Mouse (Mus musculus): ENCODE results near the gene Slamf9. TPM values are rescaled to one million over a fixed set of nuclear protein-coding genes. Genes with fewer than 3 reads are reported as not detected.

Slamf9 gene
- polyA plus RNA-seq, 1 experiment from 2014 or later = not detected

GRCm38 (mm10) chr1:172513525-172514212 is 38.5 kb downstream of the Slamf9 start:
- Histone ChIP-seq H3K9ac (replicated peaks; ENCODE audit: low read depth, low read length) (no peak overlapping the region), H3K27ac (ENCODE audit: low read length) (no peak overlapping the region), H3K4me1 (replicated peaks; ENCODE audit: control insufficient read depth, insufficient read depth, low read length) (no peaks in the 10 kb centered on the region), H3K9me3 (ENCODE audit: control insufficient read depth, low read length) (peaks cover 2% of the 10 kb centered on the region; the same call in 1 of the 2 replicates), H3K36me3 (ENCODE audit: control insufficient read depth, insufficient read depth) (no peaks in the 10 kb centered on the region), H3K27me3 (replicated peaks; ENCODE audit: control insufficient read depth, insufficient read depth, low read length) (no peaks in the 10 kb centered on the region), H3K4me3 (replicated peaks; ENCODE audit: low read length) (no peak overlapping the region), H3K4me2 (ENCODE audit: low read length) (no peak overlapping the region)
- 83% methylated on average over 17 of the region's 17 CpGs for WGBS
- peak; percentile 18; the same call in 1 of the 2 replicates for ATAC-seq

- no peak overlapping the region for H3K27ac ChIP-seq (ENCODE audit: low read length)
- no peaks in the 10 kb centered on the region for H3K4me1 ChIP-seq (replicated peaks; ENCODE audit: control insufficient read depth, insufficient read depth, low read length)
- no peak overlapping the region for H3K4me2 ChIP-seq (ENCODE audit: low read length)
- H3K9ac ChIP-seq (replicated peaks; ENCODE audit: low read depth, low read length) = no peak overlapping the region
- peaks cover 2% of the 10 kb centered on the region; the same call in 1 of the 2 replicates for H3K9me3 ChIP-seq (ENCODE audit: control insufficient read depth, low read length)
- H3K27me3 ChIP-seq (replicated peaks; ENCODE audit: control insufficient read depth, insufficient read depth, low read length) = no peaks in the 10 kb centered on the region
- ATAC-seq = no peak
- no peaks in the 10 kb centered on the region for H3K36me3 ChIP-seq (ENCODE audit: control insufficient read depth, insufficient read depth)
- no peak overlapping the region for H3K4me3 ChIP-seq (replicated peaks; ENCODE audit: low read length)
- WGBS = 66% methylated on average over 4 of the region's 4 CpGs
Measured at GRCm38 (mm10) chr1:172514213-172514529, 39.0 kb downstream of the Slamf9 start.

DNA sequence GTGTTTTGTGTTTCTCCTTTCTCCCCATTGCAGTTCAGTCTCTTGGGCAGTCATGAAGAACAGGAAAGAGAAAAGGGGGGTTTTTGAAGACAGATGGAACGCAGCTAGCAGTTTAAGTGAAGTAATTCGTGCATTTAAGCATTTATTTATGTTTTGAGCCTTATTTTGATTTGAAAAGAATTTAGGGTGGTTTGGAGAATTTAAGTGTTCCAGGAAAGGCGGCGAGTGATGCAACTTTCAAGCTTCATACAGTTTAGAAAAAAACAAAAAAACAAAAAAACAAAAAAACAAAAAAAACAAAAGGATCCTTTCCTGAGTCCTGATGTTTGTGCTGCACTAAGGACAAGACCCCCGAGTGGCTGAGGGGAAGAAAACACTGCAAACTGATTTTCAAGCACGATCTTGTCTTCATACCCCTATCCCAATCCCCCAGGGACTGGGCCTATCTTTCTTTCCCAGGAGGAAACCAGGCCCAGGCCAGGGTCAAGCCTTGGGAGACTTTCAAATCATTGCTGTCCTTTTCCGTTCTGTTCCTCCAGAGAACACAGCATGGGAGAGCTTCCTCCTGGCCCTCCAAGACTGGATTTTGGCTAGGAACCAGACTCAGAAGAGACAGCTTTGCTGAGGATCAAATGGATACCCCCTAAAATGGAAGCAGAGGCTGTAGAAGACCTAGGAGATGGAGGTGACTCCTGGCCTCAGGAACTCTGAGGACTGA is 39.6 kb downstream of the Slamf9 start:
- WGBS = 79% methylated on average over 7 of the region's 7 CpGs
- ATAC-seq = no peak
- Histone ChIP-seq H3K4me2 (ENCODE audit: low read length) (no peak overlapping the region), H3K4me3 (replicated peaks; ENCODE audit: low read length) (no peak overlapping the region), H3K36me3 (ENCODE audit: control insufficient read depth, insufficient read depth) (no peaks in the 10 kb centered on the region), H3K27me3 (replicated peaks; ENCODE audit: control insufficient read depth, insufficient read depth, low read length) (no peaks in the 10 kb centered on the region), H3K4me1 (replicated peaks; ENCODE audit: control insufficient read depth, insufficient read depth, low read length) (no peaks in the 10 kb centered on the region), H3K27ac (ENCODE audit: low read length) (no peak overlapping the region), H3K9ac (replicated peaks; ENCODE audit: low read depth, low read length) (no peak overlapping the region), H3K9me3 (ENCODE audit: control insufficient read depth, low read length) (peaks cover 2% of the 10 kb centered on the region; the same call in 1 of the 2 replicates)

DNA sequence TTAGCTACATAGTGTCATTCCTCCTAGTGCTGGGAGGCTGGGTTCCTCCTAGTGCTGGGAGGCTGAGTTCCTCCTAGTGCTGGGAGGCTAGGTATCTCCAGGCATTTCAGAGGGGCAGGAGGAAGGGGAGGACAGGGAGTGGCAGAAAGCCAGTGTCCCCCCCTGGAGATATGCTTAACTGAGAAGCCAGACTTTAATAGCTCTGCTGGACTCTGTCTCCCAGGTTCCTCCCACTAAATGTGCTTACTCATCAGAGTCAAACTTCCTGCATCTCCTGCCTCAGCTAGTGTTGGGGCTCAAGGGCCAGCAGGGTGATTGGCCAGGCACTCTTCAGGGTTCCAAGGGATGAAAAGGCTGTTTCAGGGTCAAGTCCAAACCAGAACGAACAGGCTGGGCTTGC is 40.2 kb downstream of the Slamf9 start:
- Histone ChIP-seq H3K9ac (replicated peaks; ENCODE audit: low read depth, low read length) (no peak overlapping the region), H3K4me1 (replicated peaks; ENCODE audit: control insufficient read depth, insufficient read depth, low read length) (no peaks in the 10 kb centered on the region; the same call in 1 of the 2 replicates), H3K4me2 (ENCODE audit: low read length) (no peak overlapping the region), H3K4me3 (replicated peaks; ENCODE audit: low read length) (no peak overlapping the region), H3K9me3 (ENCODE audit: control insufficient read depth, low read length) (peaks cover 2% of the 10 kb centered on the region; the same call in 1 of the 2 replicates), H3K27me3 (replicated peaks; ENCODE audit: control insufficient read depth, insufficient read depth, low read length) (no peaks in the 10 kb centered on the region), H3K36me3 (ENCODE audit: control insufficient read depth, insufficient read depth) (no peaks in the 10 kb centered on the region), H3K27ac (ENCODE audit: low read length) (no peak overlapping the region)
- WGBS = 70% methylated on average over 1 of the region's 1 CpGs
- ATAC-seq = no peak

DNA sequence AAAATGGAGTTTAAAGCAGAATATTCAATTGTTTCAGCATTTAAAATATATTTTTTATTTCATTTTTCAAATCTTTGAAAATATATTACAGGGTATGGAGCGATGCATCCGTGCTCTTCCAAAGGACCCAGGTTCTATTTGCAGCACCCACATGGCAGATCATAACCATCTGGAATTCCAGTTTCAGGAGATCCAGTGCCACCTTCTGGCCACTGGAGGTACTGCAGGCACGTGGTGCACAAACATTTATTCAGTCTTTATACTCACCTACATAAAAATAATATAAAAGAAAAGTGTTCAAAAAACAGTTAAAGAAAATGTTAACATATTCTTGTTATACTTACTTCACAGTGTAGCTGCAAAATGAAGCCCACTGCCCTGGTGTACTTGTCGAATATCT is 42.9 kb downstream of the Slamf9 start:
- ATAC-seq = no peak
- H3K9me3 ChIP-seq (ENCODE audit: control insufficient read depth, low read length) = peaks cover 2% of the 10 kb centered on the region; the same call in 1 of the 2 replicates
- H3K36me3 ChIP-seq (ENCODE audit: control insufficient read depth, insufficient read depth) = no peaks in the 10 kb centered on the region
- H3K27me3 ChIP-seq (replicated peaks; ENCODE audit: control insufficient read depth, insufficient read depth, low read length) = no peaks in the 10 kb centered on the region
- WGBS = 77% methylated on average over 4 of the region's 4 CpGs
- peaks cover 10% of the 10 kb centered on the region for H3K4me1 ChIP-seq (replicated peaks; ENCODE audit: control insufficient read depth, insufficient read depth, low read length)
- no peak overlapping the region for H3K27ac ChIP-seq (ENCODE audit: low read length)
- H3K4me2 ChIP-seq (ENCODE audit: low read length) = no peak overlapping the region
- no peak overlapping the region for H3K4me3 ChIP-seq (replicated peaks; ENCODE audit: low read length)
- no peak overlapping the region for H3K9ac ChIP-seq (replicated peaks; ENCODE audit: low read depth, low read length)

DNA sequence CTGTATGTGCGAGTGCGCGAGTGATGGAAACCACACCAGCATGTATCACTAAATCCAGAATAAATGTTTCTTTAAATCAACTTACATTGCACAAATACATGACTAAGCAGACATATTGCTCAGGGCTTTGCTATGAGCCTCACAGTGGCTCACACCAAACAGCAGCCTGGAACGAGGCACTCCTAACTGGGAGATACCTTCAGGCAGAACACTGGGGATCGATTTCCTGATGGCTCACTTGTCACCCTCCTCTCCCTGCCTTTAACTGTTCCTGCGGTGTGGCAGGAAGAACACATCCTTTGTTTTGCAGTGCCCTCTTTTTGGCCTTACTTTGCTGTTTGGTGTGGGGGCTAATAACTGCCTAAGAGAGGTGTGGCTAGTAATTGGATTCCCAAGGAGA is 44.5 kb downstream of the Slamf9 start:
- WGBS = 80% methylated on average over 6 of the region's 6 CpGs
- H3K27me3 ChIP-seq (replicated peaks; ENCODE audit: control insufficient read depth, insufficient read depth, low read length) = no peaks in the 10 kb centered on the region
- no peak overlapping the region for H3K4me2 ChIP-seq (ENCODE audit: low read length)
- H3K4me3 ChIP-seq (replicated peaks; ENCODE audit: low read length) = no peak overlapping the region
- H3K36me3 ChIP-seq (ENCODE audit: control insufficient read depth, insufficient read depth) = no peaks in the 10 kb centered on the region
- no peak for ATAC-seq
- no peak overlapping the region for H3K9ac ChIP-seq (replicated peaks; ENCODE audit: low read depth, low read length)
- H3K9me3 ChIP-seq (ENCODE audit: control insufficient read depth, low read length) = peaks cover 2% of the 10 kb centered on the region; the same call in 1 of the 2 replicates
- H3K27ac ChIP-seq (ENCODE audit: low read length) = no peak overlapping the region
- peaks cover 10% of the 10 kb centered on the region for H3K4me1 ChIP-seq (replicated peaks; ENCODE audit: control insufficient read depth, insufficient read depth, low read length)

DNA sequence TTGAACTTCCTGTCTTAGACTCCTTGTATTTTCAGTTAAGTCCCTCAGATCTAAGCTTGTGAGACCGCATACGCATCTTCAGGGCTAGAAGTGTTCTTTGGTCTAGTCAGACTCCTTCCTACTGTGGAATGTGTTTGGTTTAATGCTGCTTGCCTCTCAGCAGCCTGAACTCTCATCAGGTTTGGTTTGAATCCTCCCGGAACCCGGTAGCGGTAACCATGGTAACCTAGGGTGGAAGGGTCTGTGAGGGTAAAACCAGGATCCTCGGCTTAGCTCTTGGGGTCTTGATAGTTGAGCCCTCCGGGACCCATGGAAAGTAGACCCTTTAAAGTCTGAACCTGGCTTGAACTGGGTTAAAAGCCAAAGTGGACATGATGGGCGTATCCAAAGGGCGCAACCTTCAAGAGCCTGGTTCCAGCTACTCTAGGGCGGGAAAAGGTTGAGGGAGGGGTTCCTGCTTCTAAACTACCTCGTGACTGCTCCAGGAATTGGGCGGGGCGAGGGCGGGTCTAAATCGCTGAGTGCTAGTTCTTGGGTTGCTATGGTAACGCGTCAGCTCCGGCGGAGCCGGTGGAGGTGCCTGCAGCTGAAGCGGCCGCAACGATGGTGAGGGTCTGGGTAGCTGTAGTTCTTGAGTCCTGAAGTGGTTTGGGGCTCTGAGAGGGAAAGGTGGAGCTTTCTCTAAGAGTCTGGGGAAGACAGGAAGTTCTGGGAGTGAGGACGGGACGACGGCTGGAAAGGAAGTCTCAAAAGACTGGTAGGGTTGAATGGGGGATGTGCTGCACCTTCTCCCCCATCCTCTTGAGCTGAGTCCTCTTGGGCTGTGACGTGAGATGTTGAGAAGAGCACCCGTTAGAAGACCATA is 45.6 kb downstream of the Slamf9 start, which contains the start of gene Cfap45:
Gene Cfap45 (plus strand): TSS at position 226 of the 865 bp plus-strand sequence.
- H3K9me3 ChIP-seq (ENCODE audit: control insufficient read depth, low read length) = peaks cover 2% of the 10 kb centered on the region; the same call in 1 of the 2 replicates

DNA sequence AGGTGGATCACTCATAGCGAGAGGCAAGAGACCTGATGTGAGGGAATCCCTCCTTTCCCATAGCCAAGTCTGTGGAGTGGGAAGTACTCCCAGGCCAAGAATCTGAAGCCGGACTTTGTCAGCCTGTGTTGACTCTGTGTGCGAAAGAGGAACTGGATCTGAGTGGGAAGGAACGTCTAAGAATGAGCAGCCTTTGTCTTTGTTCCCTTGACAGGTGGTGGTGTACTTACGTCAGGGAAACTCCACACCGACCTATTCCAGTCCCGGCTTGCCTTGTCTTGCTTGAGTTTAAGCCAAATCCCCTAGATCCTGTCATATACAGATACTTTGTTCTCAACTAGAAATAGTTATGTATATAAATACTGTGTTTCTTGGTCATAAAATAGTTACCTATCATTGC is 47.4 kb downstream of the Slamf9 start:
- no peak overlapping the region for H3K4me3 ChIP-seq (replicated peaks; ENCODE audit: low read length)
- no peak for ATAC-seq
- no peak overlapping the region for H3K9ac ChIP-seq (replicated peaks; ENCODE audit: low read depth, low read length)
- 64% methylated on average over 7 of the region's 7 CpGs for WGBS
- H3K9me3 ChIP-seq (ENCODE audit: control insufficient read depth, low read length) = peaks cover 2% of the 10 kb centered on the region; the same call in 1 of the 2 replicates
- H3K36me3 ChIP-seq (ENCODE audit: control insufficient read depth, insufficient read depth) = no peaks in the 10 kb centered on the region
- no peak overlapping the region for H3K27ac ChIP-seq (ENCODE audit: low read length)
- H3K27me3 ChIP-seq (replicated peaks; ENCODE audit: control insufficient read depth, insufficient read depth, low read length) = no peaks in the 10 kb centered on the region; the same call in 1 of the 2 replicates
- no peak overlapping the region for H3K4me2 ChIP-seq (ENCODE audit: low read length)
- H3K4me1 ChIP-seq (replicated peaks; ENCODE audit: control insufficient read depth, insufficient read depth, low read length) = peaks cover 10% of the 10 kb centered on the region

More for the DNA sequence above, 45.6 kb downstream of the Slamf9 start, which contains the start of gene Cfap45:
- WGBS = 3% methylated on average over 28 of the region's 28 CpGs
- Histone ChIP-seq H3K4me1 (replicated peaks; ENCODE audit: control insufficient read depth, insufficient read depth, low read length) (peaks cover 10% of the 10 kb centered on the region), H3K9ac (replicated peaks; ENCODE audit: low read depth, low read length) (no peak within 1 kb of the TSS; the same call in 1 of the 2 replicates), H3K4me3 (replicated peaks; ENCODE audit: low read length) (peak within 1 kb of the TSS; percentile 46), H3K36me3 (ENCODE audit: control insufficient read depth, insufficient read depth) (no peaks in the 10 kb centered on the region), H3K27me3 (replicated peaks; ENCODE audit: control insufficient read depth, insufficient read depth, low read length) (no peaks in the 10 kb centered on the region), H3K4me2 (ENCODE audit: low read length) (peak within 1 kb of the TSS; percentile 72), H3K27ac (ENCODE audit: low read length) (no peak within 1 kb of the TSS)
- peak; percentile 94 for ATAC-seq

DNA sequence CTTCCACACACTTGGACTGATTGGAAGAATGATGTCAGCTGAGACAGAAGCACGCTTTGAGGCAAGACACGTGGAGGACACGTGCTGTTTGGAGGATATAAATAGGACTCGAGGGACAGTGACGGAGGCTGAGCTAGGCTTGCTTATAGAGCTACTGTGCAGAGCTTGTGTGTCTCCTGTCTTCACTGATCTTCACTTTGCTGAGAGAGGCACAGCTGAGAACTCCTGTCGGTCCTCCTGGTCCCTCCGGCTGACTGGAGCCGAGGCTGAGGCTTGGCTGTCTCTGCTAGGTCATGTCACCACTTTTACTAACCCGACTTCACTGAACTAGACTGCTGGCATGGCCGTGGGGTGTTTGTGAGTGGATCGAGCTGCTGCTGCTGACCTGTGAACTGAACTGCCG is 48.5 kb downstream of the Slamf9 start:
- no peak overlapping the region for H3K9ac ChIP-seq (replicated peaks; ENCODE audit: low read depth, low read length)
- H3K4me2 ChIP-seq (ENCODE audit: low read length) = no peak overlapping the region
- peaks cover 10% of the 10 kb centered on the region for H3K4me1 ChIP-seq (replicated peaks; ENCODE audit: control insufficient read depth, insufficient read depth, low read length)
- H3K27ac ChIP-seq (ENCODE audit: low read length) = no peak overlapping the region
- no peaks in the 10 kb centered on the region; the same call in 1 of the 2 replicates for H3K27me3 ChIP-seq (replicated peaks; ENCODE audit: control insufficient read depth, insufficient read depth, low read length)
- no peaks in the 10 kb centered on the region for H3K9me3 ChIP-seq (ENCODE audit: control insufficient read depth, low read length)
- H3K36me3 ChIP-seq (ENCODE audit: control insufficient read depth, insufficient read depth) = no peaks in the 10 kb centered on the region
- 69% methylated on average over 12 of the region's 12 CpGs for WGBS
- H3K4me3 ChIP-seq (replicated peaks; ENCODE audit: low read length) = no peak overlapping the region
- ATAC-seq = no peak

Measured in forebrain, embryonic 16.5 days (tissue).